Mouse (Mus musculus): ENCODE results near the gene Ugt1a1.

Gene Ugt1a1

GRCm38 (mm10) chr1:88258361-88258760 is 46.6 kb downstream of the Ugt1a1 start:
- peak in 1 of 2 experiments; percentile 17 for DNase-seq (ENCODE audit: low spot score in 2 of 2)

GRCm38 (mm10) chr1:88258881-88259642 is 47.3 kb downstream of the Ugt1a1 start:
- no peak for DNase-seq (ENCODE audit: low spot score in 2 of 2)

GRCm38 (mm10) chr1:88259643-88260024 is 47.9 kb downstream of the Ugt1a1 start:
- DNase-seq (ENCODE audit: low spot score in 2 of 2): no peak

GRCm38 (mm10) chr1:88260114-88260513 is 48.4 kb downstream of the Ugt1a1 start:
- no peak for DNase-seq (ENCODE audit: low spot score in 2 of 2)

GRCm38 (mm10) chr1:88260604-88261377 is 49.0 kb downstream of the Ugt1a1 start:
- no peak for DNase-seq (ENCODE audit: low spot score in 2 of 2)

GRCm38 (mm10) chr1:88261706-88262105 is 49.9 kb downstream of the Ugt1a1 start:
- DNase-seq (ENCODE audit: low spot score in 2 of 2): no peak

- no peak for DNase-seq (ENCODE audit: low spot score in 2 of 2)
These were observed 50.5 kb downstream of the Ugt1a1 start for GRCm38 (mm10) chr1:88262255-88262654.

- no peak for DNase-seq (ENCODE audit: low spot score in 2 of 2)
These were observed 51.2 kb downstream of the Ugt1a1 start for GRCm38 (mm10) chr1:88262961-88263360.

GRCm38 (mm10) chr1:88263778-88264177 is 52.0 kb downstream of the Ugt1a1 start:
- no peak for DNase-seq (ENCODE audit: low spot score in 2 of 2)

GRCm38 (mm10) chr1:88264237-88264868 is 52.6 kb downstream of the Ugt1a1 start:
- DNase-seq (ENCODE audit: low spot score in 2 of 2): no peak

GRCm38 (mm10) chr1:88264869-88265240 is 53.1 kb downstream of the Ugt1a1 start:
- DNase-seq (ENCODE audit: low spot score in 2 of 2): no peak

- DNase-seq (ENCODE audit: low spot score in 2 of 2): no peak
These were observed 54.4 kb downstream of the Ugt1a1 start for GRCm38 (mm10) chr1:88266123-88266522.

- no peak for DNase-seq (ENCODE audit: low spot score in 2 of 2)
These were observed 55.7 kb downstream of the Ugt1a1 start for GRCm38 (mm10) chr1:88267489-88267888.

GRCm38 (mm10) chr1:88268070-88268469 is 56.3 kb downstream of the Ugt1a1 start:
- DNase-seq (ENCODE audit: low spot score in 2 of 2): no peak

All from frontal cortex, postnatal 10 days (tissue).